Mouse (Mus musculus): Measurements from ENCODE around the gene Lyst. TPM values are rescaled to one million over a fixed set of nuclear protein-coding genes. Genes with fewer than 3 reads are reported as not detected.

The Lyst gene
- polyA plus RNA-seq, 1 experiment from 2014 or later = 3.2 TPM

DNA sequence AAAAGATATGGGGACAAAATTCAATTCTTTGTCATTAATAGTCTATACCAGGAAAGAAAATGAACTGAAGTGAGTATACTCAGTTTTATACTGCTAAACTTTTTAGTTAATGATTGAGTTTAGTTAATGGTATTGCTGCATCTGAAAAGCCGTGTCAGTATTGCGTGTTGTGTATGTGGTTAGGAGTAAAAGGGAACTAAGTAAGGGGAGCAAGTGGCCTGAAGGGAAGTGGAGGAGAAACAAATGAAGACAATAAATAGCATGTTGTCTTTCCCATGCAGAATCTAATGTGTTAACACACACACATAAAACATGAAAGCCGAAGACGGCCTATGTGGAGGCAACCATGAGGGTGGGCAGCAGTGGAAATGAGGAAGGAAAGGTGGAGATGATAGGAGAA is 149.0 kb downstream of the Lyst start:
- WGBS = 91% methylated on average over 4 of the region's 4 CpGs
- no peak for ATAC-seq (ENCODE audit: low FRiP score, low TSS enrichment)
- Histone ChIP-seq H3K9me3 (ENCODE audit: low read length) (no peaks in the 10 kb centered on the region), H3K27ac (ENCODE audit: low read length) (no peak overlapping the region), H3K4me1 (ENCODE audit: insufficient read depth, low read length) (no peaks in the 10 kb centered on the region), H3K9ac (replicated peaks; ENCODE audit: low read length) (no peak overlapping the region), H3K27me3 (ENCODE audit: insufficient read depth, low read length) (no peaks in the 10 kb centered on the region), H3K4me2 (replicated peaks; ENCODE audit: low read depth, low read length) (no peak overlapping the region), H3K4me3 (ENCODE audit: low read length) (no peak overlapping the region), H3K36me3 (ENCODE audit: insufficient read depth, low read length) (peaks cover 9% of the 10 kb centered on the region; the same call in 1 of the 2 replicates)

GRCm38 (mm10) chr13:13745911-13746310 is 155.7 kb downstream of the Lyst start:
- 89% methylated on average over 3 of the region's 3 CpGs for WGBS
- Histone ChIP-seq H3K9me3 (ENCODE audit: low read length) (no peaks in the 10 kb centered on the region), H3K4me3 (ENCODE audit: low read length) (no peak overlapping the region), H3K27ac (ENCODE audit: low read length) (no peak overlapping the region), H3K4me1 (ENCODE audit: insufficient read depth, low read length) (no peaks in the 10 kb centered on the region), H3K9ac (replicated peaks; ENCODE audit: low read length) (no peak overlapping the region), H3K4me2 (replicated peaks; ENCODE audit: low read depth, low read length) (no peak overlapping the region), H3K27me3 (ENCODE audit: insufficient read depth, low read length) (no peaks in the 10 kb centered on the region), H3K36me3 (ENCODE audit: insufficient read depth, low read length) (peaks cover 29% of the 10 kb centered on the region)
- ATAC-seq (ENCODE audit: low FRiP score, low TSS enrichment) = no peak

DNA sequence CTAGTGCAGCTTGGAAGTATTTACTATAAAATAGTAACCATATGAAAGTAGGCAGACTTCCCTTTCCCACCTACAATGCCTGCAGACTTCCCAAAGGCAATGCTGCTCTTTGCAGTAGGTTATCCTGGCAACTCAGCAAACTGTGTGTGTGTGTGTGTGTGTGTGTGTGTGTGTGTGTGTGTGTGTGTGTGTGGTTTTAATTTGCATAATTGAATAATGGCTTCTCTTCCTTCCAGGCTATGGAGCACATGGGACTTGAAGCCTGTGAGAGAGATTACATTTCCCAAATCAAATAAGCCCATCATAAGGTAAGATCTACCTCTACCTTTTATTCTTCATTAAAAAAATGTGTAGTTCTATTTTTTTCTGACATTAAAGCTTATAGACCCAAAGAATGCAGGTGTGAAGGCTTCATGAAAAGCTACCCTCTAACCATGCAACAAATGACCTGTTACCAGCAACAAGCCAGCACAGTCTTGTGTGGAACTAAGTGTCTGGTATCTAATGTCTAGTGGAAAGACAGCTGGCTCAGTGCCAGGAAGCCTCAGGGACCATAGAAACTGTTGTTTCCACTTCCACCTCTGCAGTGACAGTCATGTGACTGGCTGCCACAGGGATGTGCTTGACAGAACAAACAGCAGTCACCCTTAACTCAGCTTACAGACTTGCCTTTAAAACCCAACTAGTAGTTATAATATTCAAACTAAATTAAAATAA is 185.7 kb downstream of the Lyst start:
- H3K27ac ChIP-seq (ENCODE audit: low read length) = no peak overlapping the region
- no peak overlapping the region for H3K4me3 ChIP-seq (ENCODE audit: low read length)
- no peaks in the 10 kb centered on the region for H3K4me1 ChIP-seq (ENCODE audit: insufficient read depth, low read length)
- no peak overlapping the region for H3K9ac ChIP-seq (replicated peaks; ENCODE audit: low read length)
- H3K27me3 ChIP-seq (ENCODE audit: insufficient read depth, low read length) = no peaks in the 10 kb centered on the region
- peak; percentile 61; the same call in 1 of the 2 replicates for ATAC-seq (ENCODE audit: low FRiP score, low TSS enrichment)
- H3K4me2 ChIP-seq (replicated peaks; ENCODE audit: low read depth, low read length) = no peak overlapping the region
- peaks cover 9% of the 10 kb centered on the region; the same call in 1 of the 2 replicates for H3K36me3 ChIP-seq (ENCODE audit: insufficient read depth, low read length)
- H3K9me3 ChIP-seq (ENCODE audit: low read length) = no peaks in the 10 kb centered on the region

- no peak overlapping the region for H3K4me2 ChIP-seq (replicated peaks; ENCODE audit: low read depth, low read length)
- H3K4me1 ChIP-seq (ENCODE audit: insufficient read depth, low read length) = no peaks in the 10 kb centered on the region
- WGBS = 87% methylated on average over 11 of the region's 11 CpGs
- no peak overlapping the region for H3K27ac ChIP-seq (ENCODE audit: low read length)
- H3K27me3 ChIP-seq (ENCODE audit: insufficient read depth, low read length) = peaks cover 4% of the 10 kb centered on the region; the same call in 1 of the 2 replicates
- no peak overlapping the region for H3K9ac ChIP-seq (replicated peaks; ENCODE audit: low read length)
- peaks cover 9% of the 10 kb centered on the region; the same call in 1 of the 2 replicates for H3K36me3 ChIP-seq (ENCODE audit: insufficient read depth, low read length)
- H3K4me3 ChIP-seq (ENCODE audit: low read length) = no peak overlapping the region
- ATAC-seq (ENCODE audit: low FRiP score, low TSS enrichment) = no peak
- no peaks in the 10 kb centered on the region for H3K9me3 ChIP-seq (ENCODE audit: low read length)
Measured at GRCm38 (mm10) chr13:13777052-13777451, 186.9 kb downstream of the Lyst start.

- H3K36me3 ChIP-seq (ENCODE audit: insufficient read depth, low read length) = peaks cover 9% of the 10 kb centered on the region; the same call in 1 of the 2 replicates
Measured at GRCm38 (mm10) chr13:13777696-13778095, 187.5 kb downstream of the Lyst start.

GRCm38 (mm10) chr13:13778837-13779458 is 188.8 kb downstream of the Lyst start:
- Histone ChIP-seq H3K27me3 (ENCODE audit: insufficient read depth, low read length) (peaks cover 18% of the 10 kb centered on the region), H3K4me3 (ENCODE audit: low read length) (no peak overlapping the region), H3K9ac (replicated peaks; ENCODE audit: low read length) (no peak overlapping the region), H3K27ac (ENCODE audit: low read length) (no peak overlapping the region), H3K9me3 (ENCODE audit: low read length) (no peaks in the 10 kb centered on the region), H3K4me1 (ENCODE audit: insufficient read depth, low read length) (peaks cover 4% of the 10 kb centered on the region; the same call in 1 of the 2 replicates), H3K4me2 (replicated peaks; ENCODE audit: low read depth, low read length) (no peak overlapping the region), H3K36me3 (ENCODE audit: insufficient read depth, low read length) (peaks cover 9% of the 10 kb centered on the region; the same call in 1 of the 2 replicates)
- ATAC-seq (ENCODE audit: low FRiP score, low TSS enrichment) = no peak
- WGBS = 68% methylated on average over 1 of the region's 1 CpGs

More at GRCm38 (mm10) chr13:13777696-13778095, 187.5 kb downstream of the Lyst start:
- no peaks in the 10 kb centered on the region for H3K9me3 ChIP-seq (ENCODE audit: low read length)
- no peak overlapping the region for H3K27ac ChIP-seq (ENCODE audit: low read length)
- H3K4me1 ChIP-seq (ENCODE audit: insufficient read depth, low read length) = no peaks in the 10 kb centered on the region
- no peak overlapping the region for H3K4me3 ChIP-seq (ENCODE audit: low read length)
- H3K27me3 ChIP-seq (ENCODE audit: insufficient read depth, low read length) = peaks cover 6% of the 10 kb centered on the region
- WGBS = 92% methylated on average over 8 of the region's 8 CpGs
- no peak overlapping the region for H3K4me2 ChIP-seq (replicated peaks; ENCODE audit: low read depth, low read length)
- no peak for ATAC-seq (ENCODE audit: low FRiP score, low TSS enrichment)
- no peak overlapping the region for H3K9ac ChIP-seq (replicated peaks; ENCODE audit: low read length)

DNA sequence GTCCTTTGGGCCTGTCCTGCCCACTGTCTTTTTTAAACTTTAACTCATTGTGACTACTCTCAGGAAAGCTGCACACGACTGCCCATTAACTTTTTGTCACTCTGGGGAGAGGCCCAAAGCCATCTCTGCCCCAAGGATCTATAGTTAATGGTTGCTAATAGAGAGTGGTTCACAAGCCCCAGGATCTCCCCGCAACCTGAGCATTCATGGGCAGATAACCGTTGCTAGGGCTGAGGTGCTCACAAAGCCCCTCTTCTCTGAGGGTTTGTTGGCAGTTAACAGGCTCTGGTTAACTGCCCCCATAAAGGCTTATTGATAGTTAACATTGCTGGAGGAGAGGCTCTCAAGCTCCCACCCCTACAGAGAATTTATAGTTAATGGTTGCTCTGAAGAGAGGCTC is 190.1 kb downstream of the Lyst start:
- H3K4me1 ChIP-seq (ENCODE audit: insufficient read depth, low read length) = peaks cover 14% of the 10 kb centered on the region
- no peak overlapping the region for H3K9ac ChIP-seq (replicated peaks; ENCODE audit: low read length)
- H3K4me2 ChIP-seq (replicated peaks; ENCODE audit: low read depth, low read length) = no peak overlapping the region
- H3K36me3 ChIP-seq (ENCODE audit: insufficient read depth, low read length) = peaks cover 9% of the 10 kb centered on the region; the same call in 1 of the 2 replicates
- H3K9me3 ChIP-seq (ENCODE audit: low read length) = no peaks in the 10 kb centered on the region
- H3K27ac ChIP-seq (ENCODE audit: low read length) = no peak overlapping the region
- H3K4me3 ChIP-seq (ENCODE audit: low read length) = no peak overlapping the region
- H3K27me3 ChIP-seq (ENCODE audit: insufficient read depth, low read length) = peaks cover 30% of the 10 kb centered on the region
- 30% methylated on average over 3 of the region's 3 CpGs for WGBS
- ATAC-seq (ENCODE audit: low FRiP score, low TSS enrichment) = no peak

DNA sequence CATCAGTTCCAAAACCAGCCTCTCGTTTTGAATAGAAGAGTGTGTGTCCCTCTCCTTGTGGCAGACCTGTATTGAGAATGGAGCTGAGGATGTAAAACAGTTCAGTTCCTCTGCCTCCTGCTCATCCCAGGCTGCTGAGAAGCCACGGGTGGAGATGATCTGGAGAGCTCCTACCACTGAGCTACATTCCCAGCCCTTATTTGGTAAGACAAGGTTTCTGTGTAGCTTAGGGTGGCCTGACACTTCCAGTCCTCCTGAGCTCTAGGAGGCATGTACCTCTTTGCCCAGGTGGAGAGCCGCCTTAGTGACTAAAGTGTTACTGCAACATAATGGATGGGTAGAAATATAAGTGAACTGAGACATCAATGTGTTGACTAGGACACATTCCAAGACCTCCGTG is 190.8 kb downstream of the Lyst start:
- no peak for ATAC-seq (ENCODE audit: low FRiP score, low TSS enrichment)
- WGBS = 40% methylated on average over 4 of the region's 4 CpGs
- Histone ChIP-seq H3K4me1 (ENCODE audit: insufficient read depth, low read length) (peaks cover 17% of the 10 kb centered on the region), H3K9ac (replicated peaks; ENCODE audit: low read length) (no peak overlapping the region), H3K4me2 (replicated peaks; ENCODE audit: low read depth, low read length) (no peak overlapping the region), H3K4me3 (ENCODE audit: low read length) (no peak overlapping the region), H3K27me3 (ENCODE audit: insufficient read depth, low read length) (peaks cover 37% of the 10 kb centered on the region), H3K27ac (ENCODE audit: low read length) (no peak overlapping the region), H3K9me3 (ENCODE audit: low read length) (no peaks in the 10 kb centered on the region), H3K36me3 (ENCODE audit: insufficient read depth, low read length) (peaks cover 9% of the 10 kb centered on the region; the same call in 1 of the 2 replicates)

DNA sequence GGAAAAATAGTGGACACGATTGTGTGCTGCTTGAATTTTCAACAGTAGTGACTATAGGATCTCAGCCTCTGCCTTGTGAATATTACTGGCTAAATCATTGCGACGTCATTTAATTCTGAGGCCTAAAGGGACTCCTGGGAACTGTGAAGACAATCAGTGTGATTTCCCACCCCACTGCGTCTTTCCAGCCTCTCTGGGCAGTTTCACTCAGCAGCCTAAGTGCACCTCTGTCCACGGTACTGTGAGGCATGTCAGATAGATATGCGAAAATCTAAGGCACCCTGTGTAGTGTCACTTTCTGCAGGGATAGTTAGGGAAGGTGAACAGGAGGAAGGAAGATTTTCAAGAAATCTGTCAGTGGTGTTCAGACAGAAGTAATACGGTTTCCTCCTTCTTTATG is 193.1 kb downstream of the Lyst start:
- no peaks in the 10 kb centered on the region for H3K36me3 ChIP-seq (ENCODE audit: insufficient read depth, low read length)
- 33% methylated on average over 7 of the region's 7 CpGs for WGBS
- no peak overlapping the region for H3K4me2 ChIP-seq (replicated peaks; ENCODE audit: low read depth, low read length)

GRCm38 (mm10) chr13:13783894-13784419 is 193.8 kb downstream of the Lyst start, which contains the start of gene Gng4:
Gene Gng4 (plus strand): TSS chr13:13784059.
- Histone ChIP-seq H3K9ac (replicated peaks; ENCODE audit: low read length) (peak within 1 kb of the TSS; percentile 35; the same call in 1 of the 2 replicates), H3K36me3 (ENCODE audit: insufficient read depth, low read length) (no peaks in the 10 kb centered on the region), H3K4me3 (ENCODE audit: low read length) (peak within 1 kb of the TSS; percentile 59), H3K27ac (ENCODE audit: low read length) (no peak within 1 kb of the TSS), H3K4me2 (replicated peaks; ENCODE audit: low read depth, low read length) (peak within 1 kb of the TSS; percentile 96), H3K4me1 (ENCODE audit: insufficient read depth, low read length) (peaks cover 17% of the 10 kb centered on the region), H3K27me3 (ENCODE audit: insufficient read depth, low read length) (peaks cover 38% of the 10 kb centered on the region), H3K9me3 (ENCODE audit: low read length) (no peaks in the 10 kb centered on the region)
- peak; percentile 58 for ATAC-seq (ENCODE audit: low FRiP score, low TSS enrichment)
- under 1% methylated on average over 35 of the region's 43 CpGs for WGBS

More for the DNA sequence above, 193.1 kb downstream of the Lyst start:
- Histone ChIP-seq H3K4me1 (ENCODE audit: insufficient read depth, low read length) (peaks cover 17% of the 10 kb centered on the region), H3K4me3 (ENCODE audit: low read length) (no peak overlapping the region), H3K9ac (replicated peaks; ENCODE audit: low read length) (no peak overlapping the region), H3K9me3 (ENCODE audit: low read length) (no peaks in the 10 kb centered on the region), H3K27ac (ENCODE audit: low read length) (no peak overlapping the region), H3K27me3 (ENCODE audit: insufficient read depth, low read length) (peaks cover 38% of the 10 kb centered on the region)
- no peak for ATAC-seq (ENCODE audit: low FRiP score, low TSS enrichment)
